Mouse (Mus musculus) macrophage (primary cell): ENCODE measurements around the gene Agtr2. TPM values are rescaled to one million over a fixed set of nuclear protein-coding genes. Genes with fewer than 3 reads are reported as not detected.
"Not testable (repeated sequence)": the region's sequence is repeated elsewhere in the genome, so short reads cannot be mapped to it uniquely, and the experiment has no call there.

ENCODE experiments used
- H3K27ac ChIP-seq: fragments of 350-480 bp; formaldehyde crosslinking; 2 replicates; pipeline ENCODE4 v1.9.0; 2021
- H3K36me3 ChIP-seq: fragments of 350-480 bp; formaldehyde crosslinking; 2 replicates; pipeline ENCODE4 v1.9.0; 2021; ENCODE audit errors: inconsistent target
- H3K4me3 ChIP-seq: fragments of 350-480 bp; formaldehyde crosslinking; 2 replicates; pipeline ENCODE4 v1.9.0; 2021; ENCODE audit errors: inconsistent target
- H3K79me2 ChIP-seq: fragments of 350-480 bp; formaldehyde crosslinking; 2 replicates; pipeline ENCODE4 v1.9.0; 2021; ENCODE audit errors: inconsistent target
- WGBS: methylation state at CpG from one replicate; pipeline ENCODE4 v1.1.7; 2026; ENCODE audit warnings: inconsistent platforms; ENCODE audit not compliant: missing documents; 5-methylcytosine and 5-hydroxymethylcytosine counted together
- polyA plus RNA-seq: library from polyadenylated mRNA; stranded (reverse); fragments of 250-400 nt; gene quantifications from 3 replicates; pipeline ENCODE4 v1.2.4, GENCODE M21; 2018; ENCODE audit warnings: inconsistent platforms
- total RNA-seq, 78 experiments: library from RNA; depleted of rRNA; stranded (reverse); fragments of 250-400 nt; gene quantifications; 1 replicate in 9 of 78; 2 replicates in 24 of 78; 3 replicates in 43 of 78; 4 replicates in 2 of 78; pipeline ENCODE4 v1.2.4; 2018; ENCODE audit warnings: inconsistent platforms in 56 of 78

Agtr2 gene
- 10 to 100 TPM in 1 of 26 experiments, under 1 TPM in 1, not detected in 24; 0.12 to 11.7 TPM for total RNA-seq (2018; cell fraction: chromatin; rRNA removed)
- total RNA-seq (2018; cell fraction: cytosol; rRNA removed): not detected
- total RNA-seq (2018; cell fraction: nucleus; rRNA removed): 1 to 10 TPM in 1 of 26 experiments, not detected in 25; 1.7 TPM
- polyA plus RNA-seq: not detected in 3 replicates

DNA sequence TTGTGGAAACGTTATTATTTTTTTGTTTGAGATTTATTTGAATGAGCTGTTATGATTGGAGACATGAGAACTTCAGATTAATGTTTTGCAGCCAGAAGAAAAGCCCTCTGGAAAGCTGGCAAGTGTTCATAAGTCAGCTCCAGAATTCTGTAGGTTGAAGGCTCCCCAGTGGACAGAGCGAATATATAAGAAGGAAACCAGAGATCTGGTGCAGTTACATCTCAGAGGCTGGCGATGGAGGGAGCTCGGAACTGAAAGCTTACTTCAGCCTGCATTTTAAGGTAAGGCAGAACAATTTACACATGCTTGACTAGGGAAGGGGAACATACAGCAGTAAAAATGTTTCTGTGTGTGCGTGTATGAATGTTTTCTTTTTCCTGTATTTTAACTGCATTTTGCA, at the start of gene Agtr2:
Gene Agtr2 (plus strand): TSS at position 131 of the 400 bp plus-strand sequence.
- Histone ChIP-seq H3K79me2 (no peaks in the 10 kb centered on the region), H3K36me3 (no peaks in the 10 kb centered on the region), H3K27ac (no peak within 1 kb of the TSS), H3K4me3 (no peak within 1 kb of the TSS)
- 73% methylated on average over 5 of the region's 5 CpGs for WGBS

DNA sequence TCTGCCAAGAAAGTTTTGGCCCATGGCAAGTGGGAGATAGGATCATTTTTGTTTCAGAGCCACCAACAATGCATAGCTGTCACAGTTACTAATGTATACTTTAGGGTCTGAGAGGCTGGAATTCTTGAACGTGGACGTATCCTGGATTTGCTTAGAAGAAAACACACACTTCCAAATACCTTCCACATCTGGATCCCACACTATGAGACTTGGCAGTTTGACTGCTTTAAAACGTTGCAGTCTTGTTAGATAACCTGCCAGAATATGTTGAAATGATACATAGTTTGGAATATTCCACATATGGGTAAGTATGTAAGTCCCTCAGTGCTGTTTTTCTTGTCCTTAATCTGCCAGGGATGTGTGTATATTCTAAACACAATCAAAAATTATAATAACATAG, 31.8 kb upstream of the Agtr2 start:
- 81% methylated on average over 2 of the region's 3 CpGs for WGBS
- H3K36me3 ChIP-seq: no peaks in the 10 kb centered on the region
- no peaks in the 10 kb centered on the region for H3K79me2 ChIP-seq

DNA sequence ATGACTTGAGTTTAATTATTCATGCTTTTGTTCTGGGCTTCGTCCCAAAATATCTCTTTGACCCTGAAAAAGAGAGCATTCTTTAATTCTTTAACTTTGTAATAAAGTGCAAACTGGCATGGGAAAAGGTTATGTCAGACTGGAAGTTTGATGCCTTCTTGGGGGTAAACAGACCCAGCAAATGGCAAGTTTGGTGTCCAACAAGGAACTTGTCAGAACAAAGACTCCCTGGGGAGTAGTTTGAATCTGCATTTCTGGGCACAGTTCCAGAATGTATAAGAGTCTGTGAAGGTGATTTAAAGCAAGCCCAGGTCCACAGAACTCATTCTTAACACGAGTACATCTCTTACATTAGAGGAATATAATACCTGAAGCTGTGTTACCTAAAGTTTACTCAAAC, 3.8 kb downstream of the Agtr2 start:
- Histone ChIP-seq H3K79me2 (no peaks in the 10 kb centered on the region), H3K4me3 (no peak overlapping the region), H3K36me3 (no peaks in the 10 kb centered on the region), H3K27ac (no peak overlapping the region)
- 76% methylated on average over 2 of the region's 2 CpGs for WGBS

More for the DNA sequence above, 31.8 kb upstream of the Agtr2 start:
- no peak overlapping the region for H3K27ac ChIP-seq
- H3K4me3 ChIP-seq: no peak overlapping the region

DNA sequence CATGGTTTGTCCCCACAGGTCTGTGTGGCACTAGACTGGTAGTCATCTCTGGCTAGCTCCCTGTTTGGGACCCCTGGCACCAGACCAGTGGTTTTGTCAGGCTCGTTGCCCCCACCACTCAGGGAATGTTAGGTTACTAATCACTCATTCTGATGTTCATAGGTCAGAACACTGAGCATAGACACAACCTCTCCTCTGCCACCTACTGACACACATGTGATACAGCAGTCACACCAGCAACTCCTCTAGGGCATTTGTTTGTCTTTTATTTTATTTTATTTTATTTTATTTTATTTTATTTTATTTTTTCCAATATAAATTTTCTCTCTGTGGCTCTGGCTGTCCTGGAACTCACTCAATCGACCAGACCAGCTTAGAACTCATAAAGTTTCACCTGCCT, 15.9 kb downstream of the Agtr2 start:
- Histone ChIP-seq H3K79me2 (no peaks in the 10 kb centered on the region), H3K27ac (no peak overlapping the region), H3K36me3 (no peaks in the 10 kb centered on the region), H3K4me3 (no peak overlapping the region)
- 31% methylated on average over 2 of the region's 2 CpGs for WGBS

DNA sequence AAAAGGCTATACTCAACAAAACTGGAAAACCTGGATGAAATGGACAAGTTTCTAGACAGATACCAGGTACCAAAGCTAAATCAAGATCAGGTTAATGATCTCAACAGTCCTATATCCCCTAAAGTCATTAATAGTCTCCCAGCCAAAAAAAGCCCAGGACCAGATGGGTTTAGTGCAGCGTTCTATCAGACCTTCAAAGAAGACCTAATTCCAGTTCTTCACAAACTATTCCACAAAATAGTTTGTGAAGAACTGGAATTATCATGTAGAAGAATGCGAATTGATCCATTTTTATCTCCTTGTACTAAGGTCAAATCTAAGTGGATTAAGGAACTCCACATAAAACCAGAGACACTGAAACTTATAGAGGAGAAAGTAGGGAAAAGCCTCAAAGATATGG, 23.0 kb downstream of the Agtr2 start:
- not testable (repeated sequence) for H3K27ac ChIP-seq, H3K4me3 ChIP-seq, H3K36me3 ChIP-seq, H3K79me2 ChIP-seq
- WGBS: no CpG with 5 or more reads among the region's 2 CpGs

DNA sequence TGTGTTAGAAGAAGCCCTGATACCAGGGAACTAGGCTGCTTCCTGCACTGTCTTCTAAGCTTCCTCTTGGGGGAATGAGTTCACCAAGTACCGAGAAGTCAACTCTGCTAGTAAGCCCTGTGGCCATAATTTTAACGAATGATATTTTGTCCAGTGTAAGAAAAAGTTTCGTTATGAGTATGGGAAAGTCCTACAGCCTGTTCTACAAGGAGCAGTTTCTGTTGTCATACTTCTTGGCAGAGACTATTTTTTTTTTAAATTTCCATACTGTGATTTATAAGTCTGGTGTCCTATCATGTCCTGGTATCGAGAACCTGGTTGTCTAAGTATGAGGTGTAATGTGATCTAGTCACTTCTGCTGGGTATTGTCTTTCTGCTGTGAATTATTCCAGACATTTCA, 38.2 kb downstream of the Agtr2 start:
- H3K79me2 ChIP-seq: no peaks in the 10 kb centered on the region
- no peak overlapping the region for H3K27ac ChIP-seq
- H3K4me3 ChIP-seq: no peak overlapping the region
- WGBS: 76% methylated on average over 4 of the region's 4 CpGs
- H3K36me3 ChIP-seq: no peaks in the 10 kb centered on the region

Other genes starting within 250 kb of the Agtr2 start
- not detected in 3 replicates for gene Slc6a14, start 230.4 kb downstream of the Agtr2 start, polyA plus RNA-seq